Mouse (Mus musculus) left cerebral cortex, postnatal 36 days (tissue): ENCODE measurements around the gene Fbxo42. TPM values are rescaled to one million over a fixed set of nuclear protein-coding genes. Genes with fewer than 3 reads are reported as not detected.

Source experiments
- DNase-seq, 2 experiments: peaks; one replicate each; pipeline ENCODE4 v3.0.0; 2021 to 2022; ENCODE audit warnings: low spot score in 2 of 2, mixed read lengths in 1 of 2
- intact Hi-C: fragments of 180-260 bp; cut with DNase I; formaldehyde crosslinking; loops from one replicate; pipeline ENCODE4 v1.15.1; 2025
- total RNA-seq, 2 experiments: library from RNA; stranded (reverse); gene quantifications; 2 replicates each; pipeline ENCODE4 v1.2.3; 2021

Gene Fbxo42
- total RNA-seq, 2 experiments from 2014 or later, result 30.5 to 31.6 TPM

DNA sequence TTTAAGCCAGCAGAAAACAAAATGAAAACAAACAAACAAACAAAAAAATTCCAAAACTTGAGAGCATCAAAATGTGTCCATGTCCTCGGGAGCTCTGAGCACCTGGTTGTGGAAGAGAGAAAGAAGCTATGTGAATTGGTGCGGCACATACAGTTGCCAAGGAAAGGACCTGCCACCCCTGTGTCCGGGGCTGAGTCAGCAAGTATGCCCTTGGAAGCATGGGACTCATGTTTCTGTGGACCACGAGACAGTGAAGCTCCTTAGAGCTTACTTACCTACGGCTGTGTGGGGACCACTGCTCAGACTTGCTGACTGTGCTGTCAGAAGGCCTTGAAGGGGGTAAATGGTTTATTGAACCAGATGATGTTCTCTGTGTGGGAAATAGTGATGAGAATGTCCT lies 16.0 kb downstream of the Fbxo42 start:
- DNase-seq, result no peak

DNA sequence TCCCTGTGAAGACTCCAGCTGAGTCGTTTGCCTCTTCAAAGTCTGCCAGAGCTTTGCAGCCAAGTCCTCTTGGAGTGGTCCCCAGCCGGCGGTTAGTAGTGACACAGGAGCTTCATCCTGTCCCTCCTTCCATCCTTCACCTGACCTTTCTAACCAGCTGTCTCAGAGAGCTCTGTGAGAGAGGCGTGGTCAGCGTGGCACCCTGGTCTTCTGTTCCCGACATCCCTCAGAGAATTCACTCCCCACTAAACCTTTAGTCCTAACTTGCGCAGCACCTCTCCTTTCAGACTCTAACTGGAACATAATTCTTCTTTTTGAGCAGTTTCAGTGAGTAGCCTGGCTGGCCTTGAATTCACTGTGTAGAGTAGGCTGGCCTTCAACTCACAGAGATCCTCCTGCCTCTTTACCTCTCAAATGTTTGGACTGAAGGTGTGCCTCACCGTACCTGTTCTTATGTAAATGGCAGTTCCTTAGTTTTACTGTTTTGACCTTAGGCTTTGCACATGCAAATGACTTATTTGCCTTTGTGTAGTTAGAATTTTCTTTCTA lies 18.1 kb downstream of the Fbxo42 start:
- DNase-seq, result no peak
- intact Hi-C loops, result no loop called here

More for the DNA sequence above, 16.0 kb downstream of the Fbxo42 start:
- intact Hi-C loops, result no loop called here

DNA sequence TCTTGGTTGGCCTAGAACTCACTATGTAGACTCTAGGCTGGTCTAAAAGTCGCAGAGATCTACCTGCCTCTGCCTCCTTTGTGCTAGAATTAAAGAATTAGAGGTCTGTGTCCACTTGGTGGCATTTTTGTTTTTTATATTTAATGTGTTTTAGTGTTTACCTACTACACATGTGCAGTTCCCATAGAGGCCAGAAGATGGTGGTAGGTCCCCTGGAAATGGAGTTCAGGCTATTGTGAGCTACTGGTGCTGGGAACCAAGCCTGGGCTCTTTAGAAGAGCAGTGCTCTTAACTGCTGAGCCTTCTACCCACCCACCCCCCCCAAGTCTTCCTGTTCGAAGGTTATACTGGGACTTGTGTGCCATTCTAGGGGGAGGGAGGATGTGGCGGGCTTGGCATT lies 19.4 kb downstream of the Fbxo42 start:
- intact Hi-C loops, result no loop called here
- DNase-seq, result no peak

DNA sequence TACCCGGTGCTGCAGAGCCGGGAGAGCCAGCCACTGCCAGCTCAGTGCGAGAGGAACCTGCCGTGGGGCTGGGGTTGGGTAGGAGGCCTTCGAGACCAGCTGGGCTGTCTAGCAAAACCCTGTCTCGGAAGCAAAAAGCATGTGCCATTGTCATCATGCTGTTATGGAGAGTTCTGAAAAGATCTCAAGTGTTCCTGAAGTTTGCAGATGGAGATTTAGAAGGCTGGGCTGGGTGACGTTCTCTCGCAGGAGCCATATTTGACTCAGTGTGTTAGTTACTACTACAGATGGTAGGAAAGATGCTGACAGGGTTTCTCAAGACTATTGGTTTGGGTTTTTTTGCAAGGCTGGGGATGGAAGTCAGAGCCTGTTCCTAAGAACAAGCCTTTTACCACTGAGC lies 24.4 kb downstream of the Fbxo42 start:
- DNase-seq, result no peak
- intact Hi-C loops, result no loop called here

DNA sequence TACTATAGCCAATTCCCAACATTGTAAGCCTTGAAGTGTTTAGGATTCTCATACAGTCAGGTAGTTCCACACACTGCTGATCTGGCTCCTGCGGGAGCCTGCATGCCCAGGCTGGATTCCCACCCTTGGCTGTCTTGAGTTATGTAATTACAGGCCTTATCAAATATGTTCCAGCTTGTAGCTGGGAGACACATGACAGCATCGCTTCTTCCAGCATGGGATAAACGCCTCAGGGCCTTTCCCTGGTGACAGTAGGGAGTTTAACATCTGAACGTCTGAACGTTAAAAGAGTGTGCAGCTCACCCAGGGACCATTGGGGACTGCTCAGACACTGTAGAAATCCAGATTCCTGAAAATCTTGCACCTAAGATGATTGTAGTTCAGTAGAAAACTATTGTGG lies 28.1 kb downstream of the Fbxo42 start:
- intact Hi-C loops, result no loop called here
- DNase-seq, result no peak

DNA sequence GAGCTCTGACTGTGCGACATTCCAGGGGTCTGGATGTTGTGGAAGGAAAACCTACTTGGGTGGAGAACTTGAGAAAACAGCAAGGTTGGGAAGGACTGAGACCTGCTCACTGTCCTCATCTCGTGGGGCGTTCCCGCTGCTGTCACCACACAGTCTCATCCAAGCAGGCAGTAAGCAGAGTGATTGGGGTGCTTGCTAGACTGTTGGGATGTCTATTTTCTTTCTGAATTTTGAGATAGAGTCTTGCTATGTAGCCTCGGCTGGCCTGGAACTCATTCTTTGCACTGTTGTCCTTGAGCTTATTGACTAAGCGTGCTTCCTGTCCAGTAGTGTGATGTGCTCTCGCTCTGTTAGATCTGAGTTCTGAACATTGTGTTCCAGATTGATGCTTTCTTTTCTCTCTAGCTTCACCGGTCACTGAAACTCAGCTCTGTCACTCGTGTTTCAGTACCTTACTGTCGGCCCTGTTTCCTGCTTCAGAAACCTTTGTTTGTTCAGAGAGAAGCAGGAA lies 28.7 kb downstream of the Fbxo42 start:
- no peak for DNase-seq
- intact Hi-C loops, result no loop called here

DNA sequence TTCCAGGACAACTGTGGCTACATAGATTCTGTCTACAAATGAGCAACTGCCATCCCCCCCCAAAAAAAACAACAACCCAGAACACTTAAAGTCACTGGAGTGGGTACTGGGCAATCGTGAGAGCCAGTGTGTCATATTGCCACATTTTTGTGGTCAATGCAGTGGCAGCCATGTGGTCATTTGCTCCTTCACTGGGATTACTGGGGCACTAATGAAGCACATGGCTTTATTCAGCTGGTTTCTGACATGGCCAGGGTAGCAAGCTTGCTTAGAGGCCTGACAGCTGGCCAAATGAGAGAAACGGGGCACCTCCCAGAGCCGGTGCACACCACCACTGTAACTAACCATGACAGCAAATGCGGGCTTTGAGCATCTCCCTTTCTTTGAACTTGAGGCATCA lies 30.8 kb downstream of the Fbxo42 start:
- intact Hi-C loops, result no loop called here
- DNase-seq, result no peak

DNA sequence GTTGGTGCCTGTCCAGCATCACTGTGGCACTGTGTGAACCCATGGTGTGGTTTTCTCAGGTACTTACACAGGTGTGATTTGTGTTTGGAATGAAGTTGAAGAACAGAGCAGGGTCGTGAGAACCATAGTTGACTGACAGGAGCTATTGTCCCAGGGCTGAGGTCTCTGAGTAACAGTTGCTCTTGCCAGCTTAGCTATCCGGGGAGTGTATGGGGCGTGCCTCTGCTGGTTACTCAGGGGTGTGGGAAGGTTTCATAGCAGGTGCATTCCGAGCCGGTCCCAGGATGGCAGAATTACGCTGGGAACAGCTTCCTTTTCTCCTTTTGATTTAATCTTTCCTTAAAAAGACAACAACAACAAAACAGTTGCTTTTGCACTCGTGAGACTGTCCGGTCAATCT lies 33.1 kb downstream of the Fbxo42 start:
- DNase-seq, result no peak
- intact Hi-C loops, result loop anchor here (5.0 kb wide), 1 partner anchor 34 kb away; the partner anchor contains the start of gene Fbxo42

DNA sequence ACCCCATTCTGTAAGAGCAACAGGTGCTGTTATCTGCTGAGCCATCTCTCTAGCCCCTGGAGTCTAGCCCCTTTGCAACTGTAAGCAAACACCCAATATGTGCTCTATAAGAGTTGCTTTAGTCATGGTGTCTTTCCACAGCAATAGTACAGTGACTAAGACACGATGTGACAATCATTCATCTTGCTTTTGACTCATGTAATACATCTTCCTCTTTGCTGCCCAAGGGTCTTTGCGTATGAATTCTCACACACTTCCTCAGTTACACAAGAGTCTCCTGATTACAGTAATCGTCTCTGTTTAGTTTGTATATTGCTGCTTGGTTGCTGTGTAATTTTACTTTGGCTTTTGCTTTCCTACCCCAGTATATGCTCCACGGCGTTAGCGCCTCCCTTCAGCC lies 34.3 kb downstream of the Fbxo42 start:
- DNase-seq, result no peak
- intact Hi-C loops, result loop anchor here (5.0 kb wide), 1 partner anchor 35 kb away; the partner anchor contains the start of gene Fbxo42

DNA sequence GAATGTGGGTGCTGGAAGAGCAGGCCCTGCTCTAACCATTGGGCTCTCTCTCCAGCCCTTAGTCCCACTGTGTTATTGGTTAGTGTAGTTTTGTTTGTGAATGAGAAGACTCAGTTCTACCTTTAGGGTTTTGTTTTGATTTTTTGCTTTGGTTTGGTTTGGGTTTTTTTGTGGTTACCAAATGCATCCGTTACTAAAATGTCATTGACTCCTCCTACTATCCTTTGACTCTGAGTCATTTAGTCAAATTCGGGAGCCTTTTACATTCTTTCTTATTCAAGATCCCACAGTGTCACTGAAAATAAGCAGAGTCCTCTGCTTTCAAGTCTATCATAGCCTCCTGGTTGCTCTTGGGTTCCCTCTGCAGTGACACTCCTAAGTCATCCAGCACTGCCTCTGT lies 36.2 kb downstream of the Fbxo42 start:
- DNase-seq, result no peak
- intact Hi-C loops, result loop anchor here (5.0 kb wide), 1 partner anchor 37 kb away; the partner anchor contains the start of gene Fbxo42

DNA sequence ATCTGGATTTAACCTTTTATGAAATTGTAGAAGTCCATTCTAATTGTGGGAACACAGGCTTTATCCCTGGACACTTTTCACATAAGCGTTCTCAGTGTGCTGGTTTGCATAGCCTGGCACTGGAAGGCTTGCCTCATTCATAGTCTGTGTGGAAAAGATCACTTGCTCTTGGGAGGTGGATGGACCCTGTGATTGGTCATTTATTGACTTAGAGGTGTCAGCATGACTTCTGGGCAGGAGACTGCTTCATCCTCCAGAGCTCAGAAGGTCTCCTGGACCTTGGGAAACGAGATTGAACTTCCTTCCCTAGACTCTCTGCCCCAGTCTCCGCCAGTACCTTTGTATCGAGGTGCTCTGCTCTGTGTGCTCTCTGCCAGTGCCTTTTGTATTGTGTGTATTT lies 36.7 kb downstream of the Fbxo42 start:
- intact Hi-C loops, result loop anchor here (5.0 kb wide), 1 partner anchor 37 kb away; the partner anchor contains the start of gene Fbxo42
- no peak for DNase-seq

DNA sequence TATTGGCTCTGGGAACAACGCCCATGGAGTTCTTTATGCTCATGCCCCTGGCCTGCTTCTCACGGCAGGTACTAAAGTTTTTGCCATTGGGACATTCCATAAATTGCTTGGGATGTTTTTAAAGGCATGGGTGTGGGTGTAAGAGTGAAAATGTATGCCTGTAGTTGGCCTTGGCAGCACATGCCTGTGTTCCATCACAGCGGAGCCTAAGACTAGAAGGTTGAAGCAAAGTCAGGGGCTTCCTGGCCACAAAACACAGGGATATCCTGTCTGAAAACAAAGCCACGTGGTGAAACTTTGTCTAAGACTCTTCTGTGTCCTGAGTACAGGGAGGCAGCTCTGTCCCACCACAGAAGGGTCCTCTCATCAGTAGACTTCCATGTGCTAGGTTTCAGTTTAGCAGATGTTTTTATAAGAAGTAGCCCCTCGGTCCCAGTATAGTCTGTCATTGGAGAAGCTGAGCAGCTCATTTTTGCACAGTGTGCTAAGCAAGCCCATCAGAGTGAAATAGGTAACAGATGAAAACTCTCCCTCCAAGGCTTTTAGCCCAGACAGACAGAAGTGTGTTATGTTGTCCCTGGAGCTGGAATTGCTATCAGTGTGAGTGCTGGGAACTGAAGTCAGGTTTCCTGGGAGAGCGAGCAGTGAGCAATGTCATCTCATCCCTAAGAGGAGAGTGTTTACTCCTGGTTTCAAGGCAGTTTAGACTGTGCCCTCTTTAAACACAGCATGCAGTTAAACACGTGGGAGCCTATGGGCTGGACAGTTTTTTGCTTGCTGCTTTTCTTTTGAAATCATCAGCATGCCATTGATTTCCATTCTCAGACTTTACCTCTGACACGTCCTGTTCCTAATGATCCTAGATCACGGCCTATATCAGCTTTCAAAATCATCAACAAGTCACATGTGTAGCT lies 39.5 kb downstream of the Fbxo42 start:
- intact Hi-C loops, result no loop called here
- no peak for DNase-seq

DNA sequence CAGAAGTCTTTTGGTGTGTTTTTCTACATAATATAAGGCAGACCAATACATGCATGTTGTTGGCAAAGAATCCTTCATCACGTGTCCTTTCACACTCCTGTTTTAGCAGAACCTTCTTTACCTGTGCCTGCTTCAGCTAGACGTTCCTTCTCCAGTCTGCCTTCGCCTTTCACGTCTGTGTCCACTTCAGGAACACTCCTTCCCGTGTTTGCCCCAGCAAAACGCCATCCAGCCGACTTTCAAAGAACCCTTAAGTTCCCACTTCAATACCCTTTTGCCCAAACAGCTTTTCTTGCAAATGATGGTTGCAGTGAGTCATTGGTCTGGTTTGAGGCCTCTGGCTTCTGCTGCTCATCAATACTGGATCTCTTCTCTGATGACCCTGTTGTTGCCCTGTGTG lies 43.6 kb downstream of the Fbxo42 start:
- intact Hi-C loops, result no loop called here
- DNase-seq, result no peak

DNA sequence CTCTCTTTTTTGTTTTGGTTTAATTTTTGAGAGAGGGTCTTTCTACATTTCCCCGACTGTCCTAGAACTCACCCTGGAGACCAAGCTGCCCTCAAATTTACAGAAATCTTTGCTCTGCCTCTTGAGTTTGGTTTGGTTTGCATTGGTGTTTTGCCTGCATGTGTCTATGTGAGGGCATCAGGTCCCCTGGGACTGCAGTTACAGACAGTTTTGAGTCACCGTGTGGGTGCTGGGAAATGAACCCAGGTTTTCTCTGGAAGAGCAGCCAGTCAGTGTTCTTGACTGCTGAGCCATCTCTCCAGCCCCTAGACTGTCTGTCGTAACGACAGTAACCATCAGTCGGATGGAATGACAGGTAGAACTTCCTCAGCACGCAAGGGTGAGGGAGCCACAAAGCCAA lies 46.8 kb downstream of the Fbxo42 start:
- intact Hi-C loops, result no loop called here
- DNase-seq, result no peak

DNA sequence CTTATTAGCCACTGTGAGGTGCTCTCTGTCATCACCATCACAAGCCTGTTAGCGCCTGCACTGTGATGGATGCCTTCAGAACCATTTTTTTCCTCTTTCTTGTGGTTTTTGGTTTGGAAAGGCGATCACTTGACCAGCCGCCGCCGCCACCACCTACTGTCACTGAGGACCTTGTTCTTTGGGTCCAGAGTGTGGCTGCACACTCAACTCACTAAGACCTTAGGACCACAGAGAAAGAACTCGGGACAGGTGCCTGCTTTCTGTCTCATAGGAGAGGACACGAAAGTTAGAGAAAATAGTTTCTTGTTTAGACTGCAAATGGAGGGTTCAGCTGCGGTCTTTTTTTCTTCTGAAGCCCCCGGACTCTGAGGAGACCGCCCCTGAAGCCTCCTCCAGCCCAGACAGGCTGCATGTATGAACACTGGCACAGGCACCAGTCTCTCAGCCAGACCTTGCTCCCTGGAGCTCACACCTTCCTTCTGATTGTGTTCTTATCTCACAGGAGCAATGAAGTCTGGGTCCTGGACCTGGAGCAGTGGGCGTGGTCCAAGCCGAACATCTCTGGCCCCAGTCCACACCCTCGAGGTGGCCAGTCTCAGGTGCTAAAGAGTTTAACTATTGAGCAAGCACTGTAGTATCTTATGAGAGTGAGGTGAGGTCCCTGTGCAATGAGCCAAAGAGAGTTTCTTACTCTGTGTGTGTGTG lies 49.4 kb downstream of the Fbxo42 start:
- intact Hi-C loops, result no loop called here

DNA sequence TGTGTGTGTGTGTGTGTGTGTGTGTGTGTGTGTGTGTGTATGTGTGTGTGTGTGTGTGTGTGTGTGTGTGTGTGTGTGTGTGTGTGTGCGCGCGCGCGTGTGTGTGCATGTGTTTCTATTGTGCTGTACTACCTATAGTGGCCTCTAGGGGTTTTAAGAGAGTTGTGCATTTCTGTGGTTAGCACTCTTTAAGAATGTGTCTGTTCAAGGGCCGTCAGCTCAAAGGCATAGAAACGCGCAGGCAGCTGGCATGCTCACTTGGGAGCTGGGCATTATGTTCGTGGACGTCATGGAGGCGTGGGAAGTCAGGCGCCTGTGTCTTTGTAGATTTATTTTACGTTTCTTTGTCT lies 49.9 kb downstream of the Fbxo42 start:
- DNase-seq, result no peak
- intact Hi-C loops, result no loop called here

More for the DNA sequence above, 49.4 kb downstream of the Fbxo42 start:
- DNase-seq, result no peak

DNA sequence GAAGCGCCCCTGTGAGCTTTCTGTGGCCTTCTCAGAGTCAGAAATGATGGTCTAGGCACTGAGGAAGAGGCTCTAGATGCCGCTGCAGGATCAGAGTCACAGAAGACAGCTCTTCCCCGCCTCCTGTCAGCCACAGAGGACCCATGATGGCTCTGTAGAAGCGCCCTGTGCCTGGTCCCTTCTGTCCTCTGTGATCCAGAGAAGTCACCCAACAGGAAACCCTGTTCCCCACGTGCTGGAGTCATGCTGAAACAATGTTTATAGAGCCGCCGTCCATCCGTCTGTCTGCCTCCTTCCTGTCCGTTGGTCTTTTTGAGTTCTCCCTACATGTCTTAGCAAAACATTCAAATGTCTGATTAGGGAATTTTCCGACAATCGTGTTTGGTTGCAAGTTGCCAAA lies 53.2 kb downstream of the Fbxo42 start:
- no peak for DNase-seq
- intact Hi-C loops, result loop anchor here (5.0 kb wide), 2 partner anchors 66 to 161 kb away; no protein-coding TSS in a partner anchor

DNA sequence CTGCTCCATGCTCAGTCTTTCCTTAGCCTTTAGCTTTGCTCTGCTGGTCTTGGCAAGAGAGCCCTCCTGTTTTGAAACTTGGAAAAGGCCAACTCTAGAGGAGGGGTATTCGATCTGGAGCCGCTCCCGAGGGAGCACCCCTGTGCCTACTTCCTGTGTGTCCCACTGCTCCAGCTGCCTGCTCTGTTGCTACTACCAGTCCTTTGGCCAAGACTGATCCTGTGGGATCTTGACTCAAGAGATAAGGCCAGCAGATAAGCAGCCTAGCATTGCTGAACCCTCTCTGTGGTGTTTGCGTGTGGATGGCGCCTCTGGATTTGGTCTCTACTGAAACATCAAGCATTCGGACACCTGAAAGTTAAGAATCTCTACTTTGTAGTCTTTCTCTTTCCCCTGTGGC lies 54.5 kb downstream of the Fbxo42 start:
- DNase-seq, result no peak
- intact Hi-C loops, result loop anchor here (5.0 kb wide), 2 partner anchors 65 to 160 kb away; no protein-coding TSS in a partner anchor

DNA sequence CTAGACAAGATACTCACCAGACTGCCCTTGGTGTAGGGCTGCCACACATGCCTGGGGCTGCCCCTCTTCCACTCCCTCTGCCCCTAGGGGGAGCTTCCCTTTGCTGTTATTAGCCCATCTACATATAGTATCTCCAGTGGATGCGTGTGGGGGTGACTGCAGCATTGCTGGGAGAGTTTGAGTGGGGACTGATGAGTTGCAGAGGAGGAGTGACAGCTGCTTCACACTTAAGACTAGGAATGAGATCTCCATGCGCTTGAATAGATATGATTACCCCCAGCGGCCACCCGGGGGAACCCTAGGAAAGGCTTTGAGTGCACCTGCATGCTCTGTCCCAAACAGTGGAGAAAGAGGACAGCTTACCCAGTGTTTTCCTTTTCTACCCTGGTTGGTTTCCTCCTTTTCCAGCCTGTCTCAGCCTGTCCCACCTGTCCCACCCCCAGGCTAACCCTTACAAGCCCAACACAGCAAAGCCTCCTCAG lies 56.9 kb downstream of the Fbxo42 start:
- intact Hi-C loops, result loop anchor here (5.0 kb wide), 2 partner anchors 63 to 158 kb away; no protein-coding TSS in a partner anchor
- peak; percentile 37 to 44 for DNase-seq

DNA sequence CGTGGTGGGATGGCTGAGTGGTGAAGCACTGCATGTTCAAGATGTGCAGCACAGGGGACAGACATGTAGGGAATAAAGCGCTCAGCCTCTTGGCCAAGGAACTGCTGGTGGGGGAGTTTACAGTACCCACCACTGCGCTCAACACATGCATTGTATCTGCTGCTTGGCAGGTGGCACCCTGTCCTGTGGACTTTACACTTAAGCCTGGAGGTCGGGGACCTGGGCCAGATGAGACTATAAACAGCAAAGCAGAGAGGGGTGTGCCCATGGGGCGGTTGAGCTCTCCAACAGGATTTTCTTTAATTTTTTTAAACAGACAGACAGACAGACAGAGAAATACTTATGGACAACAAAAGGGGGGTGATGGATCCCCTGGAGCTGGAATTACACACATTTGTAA lies 59.4 kb downstream of the Fbxo42 start:
- no peak for DNase-seq
- intact Hi-C loops, result no loop called here
